Mouse (Mus musculus): Measurements from ENCODE around the gene Rsbn1l. TPM values are rescaled to one million over a fixed set of nuclear protein-coding genes. Genes with fewer than 3 reads are reported as not detected.

Rsbn1l gene
- polyA plus RNA-seq, 1 experiment, result 2.2 TPM

DNA sequence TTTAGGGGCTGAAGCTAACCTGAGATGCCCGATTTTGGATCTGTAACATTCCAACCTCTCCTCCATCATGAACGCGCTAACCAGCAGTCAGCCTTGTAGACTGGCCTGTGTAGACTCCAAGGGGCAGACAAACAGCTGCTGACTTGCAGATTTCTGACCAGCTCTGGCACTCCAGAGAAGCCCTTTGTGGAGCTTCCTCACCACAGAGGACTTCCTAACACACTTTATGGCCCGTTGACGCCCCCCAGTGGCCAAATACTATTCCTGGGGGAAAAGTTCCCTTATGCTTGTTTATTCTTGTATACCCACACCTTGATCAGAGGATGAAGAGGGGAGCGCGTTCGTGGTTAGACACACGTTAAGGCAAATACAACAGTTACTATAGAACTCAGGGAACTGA, 12.8 kb upstream of the Rsbn1l start:
- no peak overlapping the region for H3ac ChIP-seq (ENCODE audit: control insufficient read depth, insufficient read length)
- H3K36me3 ChIP-seq (ENCODE audit: control insufficient read depth, insufficient read depth), result no peaks in the 10 kb centered on the region
- H3K27me3 ChIP-seq (ENCODE audit: control insufficient read depth, insufficient read depth, insufficient read length), result no peaks in the 10 kb centered on the region
- no peaks in the 10 kb centered on the region for H3K79me2 ChIP-seq (ENCODE audit: control insufficient read depth, insufficient read depth)
- H3K4me3 ChIP-seq, result no peak overlapping the region
- TF ChIP-seq POLR2A (IDR thresholded peaks at IDR 0.05; ENCODE audit: insufficient read length, low read depth), result no peak
- TF ChIP-seq MYOD1 (IDR thresholded peaks at IDR 0.05; ENCODE audit: control insufficient read depth in 1 of 3, insufficient read length in 2 of 3, low read depth in 2 of 3), result no peak
- TF ChIP-seq MYOG (IDR thresholded peaks at IDR 0.05; ENCODE audit: control insufficient read depth in 1 of 3, insufficient read depth in 1 of 3, insufficient read length in 2 of 3, low read depth in 2 of 3), result no peak
- H3K4me2 ChIP-seq (ENCODE audit: low read depth), result peak overlapping the region; percentile 23

- Histone ChIP-seq H3K4me2 (ENCODE audit: low read depth) (peak overlapping the region; percentile 23), H3K36me3 (ENCODE audit: control insufficient read depth, insufficient read depth) (no peaks in the 10 kb centered on the region), H3K4me3 (no peak overlapping the region), H3ac (ENCODE audit: control insufficient read depth, insufficient read length) (no peak overlapping the region), H3K27me3 (ENCODE audit: control insufficient read depth, insufficient read depth, insufficient read length) (no peaks in the 10 kb centered on the region), H3K79me2 (ENCODE audit: control insufficient read depth, insufficient read depth) (no peaks in the 10 kb centered on the region)
- TF ChIP-seq REST (IDR thresholded peaks at IDR 0.05; ENCODE audit: insufficient read depth, insufficient read length) (no peak), POLR2A (IDR thresholded peaks at IDR 0.05; ENCODE audit: insufficient read length, low read depth) (no peak), TCF12 (IDR thresholded peaks at IDR 0.05; ENCODE audit: insufficient read depth, poor library complexity, severe bottlenecking) (no peak), SRF (IDR thresholded peaks at IDR 0.05; ENCODE audit: control insufficient read depth, insufficient read length, low read depth) (no peak), MYOG (IDR thresholded peaks at IDR 0.05; ENCODE audit: control insufficient read depth in 1 of 3, insufficient read depth in 1 of 3, insufficient read length in 2 of 3, low read depth in 2 of 3) (no peak), E2F4 (IDR thresholded peaks at IDR 0.05; ENCODE audit: insufficient read depth) (no peak), MAX (IDR thresholded peaks at IDR 0.05; ENCODE audit: low read depth) (no peak), TCF3 (IDR thresholded peaks at IDR 0.05; ENCODE audit: insufficient read length, low read depth) (no peak), USF1 (IDR thresholded peaks at IDR 0.05; ENCODE audit: low read depth) (no peak), POLR2AphosphoS2 (IDR thresholded peaks at IDR 0.05; ENCODE audit: insufficient read length, low read depth) (no peak), CEBPB (IDR thresholded peaks at IDR 0.05; ENCODE audit: insufficient read depth, poor library complexity, severe bottlenecking) (no peak), MYOD1 (IDR thresholded peaks at IDR 0.05; ENCODE audit: control insufficient read depth in 1 of 3, insufficient read length in 2 of 3, low read depth in 2 of 3) (no peak)
Observed at GRCm38 (mm10) chr5:20968493-20968892, 12.3 kb upstream of the Rsbn1l start.

DNA sequence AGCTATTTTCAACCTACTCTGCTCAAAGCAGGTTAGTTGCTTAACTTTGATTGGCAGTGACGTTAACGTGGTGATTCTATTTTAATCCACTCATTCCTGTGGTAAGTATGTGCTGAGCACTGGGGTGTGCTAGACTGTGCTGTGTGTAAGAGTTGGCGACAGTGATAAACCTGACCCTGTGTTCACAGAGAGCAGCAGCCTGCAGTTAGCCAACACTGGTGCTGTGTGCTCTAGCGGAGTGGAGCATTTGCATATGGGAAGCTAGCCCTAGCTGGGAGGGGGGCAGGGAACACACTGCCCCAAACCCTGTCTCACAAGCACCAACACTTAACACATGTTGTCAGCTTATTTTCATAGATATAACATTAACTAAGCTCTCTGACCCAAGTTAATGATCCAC, 11.7 kb upstream of the Rsbn1l start:
- Histone ChIP-seq H3ac (ENCODE audit: control insufficient read depth, insufficient read length) (no peak overlapping the region), H3K79me2 (ENCODE audit: control insufficient read depth, insufficient read depth) (no peaks in the 10 kb centered on the region), H3K27me3 (ENCODE audit: control insufficient read depth, insufficient read depth, insufficient read length) (no peaks in the 10 kb centered on the region), H3K4me2 (ENCODE audit: low read depth) (no peak overlapping the region), H3K36me3 (ENCODE audit: control insufficient read depth, insufficient read depth) (no peaks in the 10 kb centered on the region), H3K4me3 (no peak overlapping the region)
- TF ChIP-seq MAX (IDR thresholded peaks at IDR 0.05; ENCODE audit: low read depth) (no peak), REST (IDR thresholded peaks at IDR 0.05; ENCODE audit: insufficient read depth, insufficient read length) (no peak), SRF (IDR thresholded peaks at IDR 0.05; ENCODE audit: control insufficient read depth, insufficient read length, low read depth) (no peak), TCF3 (IDR thresholded peaks at IDR 0.05; ENCODE audit: insufficient read length, low read depth) (no peak), MYOG (IDR thresholded peaks at IDR 0.05; ENCODE audit: control insufficient read depth in 1 of 3, insufficient read depth in 1 of 3, insufficient read length in 2 of 3, low read depth in 2 of 3) (no peak), USF1 (IDR thresholded peaks at IDR 0.05; ENCODE audit: low read depth) (no peak), CEBPB (IDR thresholded peaks at IDR 0.05; ENCODE audit: insufficient read depth, poor library complexity, severe bottlenecking) (no peak), POLR2AphosphoS2 (IDR thresholded peaks at IDR 0.05; ENCODE audit: insufficient read length, low read depth) (no peak), TCF12 (IDR thresholded peaks at IDR 0.05; ENCODE audit: insufficient read depth, poor library complexity, severe bottlenecking) (no peak), MYOD1 (IDR thresholded peaks at IDR 0.05; ENCODE audit: control insufficient read depth in 1 of 3, insufficient read length in 2 of 3, low read depth in 2 of 3) (no peak), E2F4 (IDR thresholded peaks at IDR 0.05; ENCODE audit: insufficient read depth) (no peak), POLR2A (IDR thresholded peaks at IDR 0.05; ENCODE audit: insufficient read length, low read depth) (no peak)

DNA sequence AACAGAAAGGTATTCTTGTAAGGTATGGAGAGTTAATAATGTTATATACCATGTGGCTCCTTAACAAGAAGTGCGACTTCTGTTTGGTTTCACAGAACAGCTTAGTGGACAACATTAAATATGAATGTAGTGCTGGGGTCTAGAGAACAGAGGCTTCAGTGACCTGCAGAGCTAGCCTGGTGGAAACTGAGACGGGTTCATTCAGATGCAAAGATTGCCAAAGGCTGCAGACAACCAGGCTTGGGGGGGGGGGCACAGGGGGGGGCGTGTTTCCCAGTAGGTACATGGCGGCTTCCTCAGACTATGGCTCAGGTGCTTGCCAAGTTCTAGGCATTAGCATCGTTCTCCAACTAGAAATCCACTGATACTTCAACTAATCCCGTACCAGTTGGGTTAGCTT, 8.2 kb upstream of the Rsbn1l start:
- no peaks in the 10 kb centered on the region for H3K27me3 ChIP-seq (ENCODE audit: control insufficient read depth, insufficient read depth, insufficient read length)
- no peak overlapping the region for H3ac ChIP-seq (ENCODE audit: control insufficient read depth, insufficient read length)
- no peak overlapping the region for H3K4me3 ChIP-seq
- no peaks in the 10 kb centered on the region for H3K36me3 ChIP-seq (ENCODE audit: control insufficient read depth, insufficient read depth)
- H3K4me2 ChIP-seq (ENCODE audit: low read depth), result no peak overlapping the region
- no peaks in the 10 kb centered on the region for H3K79me2 ChIP-seq (ENCODE audit: control insufficient read depth, insufficient read depth)
- TF ChIP-seq CEBPB (IDR thresholded peaks at IDR 0.05; ENCODE audit: insufficient read depth, poor library complexity, severe bottlenecking) (no peak), POLR2A (IDR thresholded peaks at IDR 0.05; ENCODE audit: insufficient read length, low read depth) (no peak), MYOD1 (IDR thresholded peaks at IDR 0.05; ENCODE audit: control insufficient read depth in 1 of 3, insufficient read length in 2 of 3, low read depth in 2 of 3) (no peak), REST (IDR thresholded peaks at IDR 0.05; ENCODE audit: insufficient read depth, insufficient read length) (no peak), MAX (IDR thresholded peaks at IDR 0.05; ENCODE audit: low read depth) (no peak), SRF (IDR thresholded peaks at IDR 0.05; ENCODE audit: control insufficient read depth, insufficient read length, low read depth) (no peak), TCF3 (IDR thresholded peaks at IDR 0.05; ENCODE audit: insufficient read length, low read depth) (no peak), POLR2AphosphoS2 (IDR thresholded peaks at IDR 0.05; ENCODE audit: insufficient read length, low read depth) (no peak), USF1 (IDR thresholded peaks at IDR 0.05; ENCODE audit: low read depth) (no peak), TCF12 (IDR thresholded peaks at IDR 0.05; ENCODE audit: insufficient read depth, poor library complexity, severe bottlenecking) (no peak), E2F4 (IDR thresholded peaks at IDR 0.05; ENCODE audit: insufficient read depth) (no peak), MYOG (IDR thresholded peaks at IDR 0.05; ENCODE audit: control insufficient read depth in 1 of 3, insufficient read depth in 1 of 3, insufficient read length in 2 of 3, low read depth in 2 of 3) (no peak)

GRCm38 (mm10) chr5:20963295-20963694, 7.1 kb upstream of the Rsbn1l start:
- Histone ChIP-seq H3K27me3 (ENCODE audit: control insufficient read depth, insufficient read depth, insufficient read length) (no peaks in the 10 kb centered on the region), H3ac (ENCODE audit: control insufficient read depth, insufficient read length) (no peak overlapping the region), H3K79me2 (ENCODE audit: control insufficient read depth, insufficient read depth) (no peaks in the 10 kb centered on the region), H3K4me2 (ENCODE audit: low read depth) (no peak overlapping the region), H3K36me3 (ENCODE audit: control insufficient read depth, insufficient read depth) (no peaks in the 10 kb centered on the region), H3K4me3 (no peak overlapping the region)
- TF ChIP-seq MYOG (IDR thresholded peaks at IDR 0.05; ENCODE audit: control insufficient read depth in 1 of 3, insufficient read depth in 1 of 3, insufficient read length in 2 of 3, low read depth in 2 of 3), result no peak
- no peak for TF ChIP-seq CEBPB (IDR thresholded peaks at IDR 0.05; ENCODE audit: insufficient read depth, poor library complexity, severe bottlenecking)
- TF ChIP-seq TCF12 (IDR thresholded peaks at IDR 0.05; ENCODE audit: insufficient read depth, poor library complexity, severe bottlenecking), result no peak
- TF ChIP-seq TCF3 (IDR thresholded peaks at IDR 0.05; ENCODE audit: insufficient read length, low read depth), result no peak
- no peak for TF ChIP-seq MAX (IDR thresholded peaks at IDR 0.05; ENCODE audit: low read depth)
- no peak for TF ChIP-seq REST (IDR thresholded peaks at IDR 0.05; ENCODE audit: insufficient read depth, insufficient read length)
- TF ChIP-seq POLR2A (IDR thresholded peaks at IDR 0.05; ENCODE audit: insufficient read length, low read depth), result no peak
- no peak for TF ChIP-seq USF1 (IDR thresholded peaks at IDR 0.05; ENCODE audit: low read depth)
- no peak for TF ChIP-seq E2F4 (IDR thresholded peaks at IDR 0.05; ENCODE audit: insufficient read depth)
- TF ChIP-seq POLR2AphosphoS2 (IDR thresholded peaks at IDR 0.05; ENCODE audit: insufficient read length, low read depth), result no peak
- TF ChIP-seq MYOD1 (IDR thresholded peaks at IDR 0.05; ENCODE audit: control insufficient read depth in 1 of 3, insufficient read length in 2 of 3, low read depth in 2 of 3), result no peak
- no peak for TF ChIP-seq SRF (IDR thresholded peaks at IDR 0.05; ENCODE audit: control insufficient read depth, insufficient read length, low read depth)

Data from myocyte (in vitro differentiated cells).